ENCODE assay signal across 8 mouse cellular contexts in genomic region chr10:93577271-93577886, GRCm38 (mm10). TPM values are rescaled to one million over a fixed set of nuclear protein-coding genes. Genes with fewer than 3 reads are reported as not detected.
A peak's percentile ranks its signal among the peaks of the same experiment; 100 is the strongest.
DNase-seq lines count a peak whose midpoint lies in the region; ATAC-seq and TF ChIP-seq lines count a peak whose summit lies in the region.

No protein-coding gene starts in this region.

- H3K36me3 ChIP-seq in kidney, adult 2 months (ENCODE audit: control insufficient read depth, insufficient read depth, low read length) = no peaks in the 10 kb centered on the region; the same call in 1 of the 2 replicates
- peaks cover 5% of the 10 kb centered on the region; the same call in 1 of the 2 replicates for H3K36me3 ChIP-seq in limb, embryonic 11.5 days (ENCODE audit: control insufficient read depth, insufficient read depth, low read length)
- peaks cover 18% of the 10 kb centered on the region for H3K36me3 ChIP-seq in neural tube, embryonic 13.5 days
- no peaks in the 10 kb centered on the region for H3K36me3 ChIP-seq in testis, adult 2 months (ENCODE audit: control insufficient read depth, insufficient read depth, low read length)

- no peak overlapping the region for H3K4me2 ChIP-seq in limb, embryonic 11.5 days (ENCODE audit: low read depth, severe bottlenecking)
- no peak overlapping the region for H3K4me2 ChIP-seq in neural tube, embryonic 13.5 days

- H3K9ac ChIP-seq in limb, embryonic 11.5 days (ENCODE audit: low read length) = no peak overlapping the region
- H3K9ac ChIP-seq in neural tube, embryonic 13.5 days = no peak overlapping the region

- no peaks in the 10 kb centered on the region for H3K27me3 ChIP-seq in kidney, adult 2 months (replicated peaks; ENCODE audit: control insufficient read depth, insufficient read depth, low read length)
- H3K27me3 ChIP-seq in limb, embryonic 11.5 days (ENCODE audit: control insufficient read depth, insufficient read depth, low read length) = no peaks in the 10 kb centered on the region
- no peaks in the 10 kb centered on the region for H3K27me3 ChIP-seq in neural tube, embryonic 13.5 days
- no peaks in the 10 kb centered on the region for H3K27me3 ChIP-seq in testis, adult 2 months (ENCODE audit: control insufficient read depth, insufficient read depth, low read length)

- DNase-seq in 3T3-L1 (ENCODE audit: low read depth, low spot score) = peak; percentile 88
- DNase-seq in T-cell, adult 2 months (ENCODE audit: low spot score) = peak; percentile 59
- DNase-seq in cerebellum, postnatal 14 days = peak; percentile 81 to 89
- peak; percentile 68 to 82 for DNase-seq in frontal cortex, postnatal 36 days (ENCODE audit: low spot score in 2 of 2)
- DNase-seq in kidney, adult 2 months = peak; percentile 78
- DNase-seq in limb, embryonic 11.5 days (ENCODE audit: low spot score) = peak; percentile 75

- WGBS in kidney, adult 2 months = 68% methylated on average over 13 of the region's 13 CpGs
- WGBS in limb, embryonic 11.5 days = 69% methylated on average over 13 of the region's 13 CpGs
- 70% methylated on average over 13 of the region's 13 CpGs for WGBS in neural tube, embryonic 13.5 days

- peak; percentile 81 for TF ChIP-seq CTCF in kidney, adult 2 months (conservative IDR thresholded peaks at IDR 0.05; ENCODE audit: insufficient read depth, insufficient read length, low read depth, low read length)
- peak; percentile 53; the same call in 1 of the 2 replicates for TF ChIP-seq CTCF in testis, adult 2 months (IDR thresholded peaks at IDR 0.05; ENCODE audit: control insufficient read depth, insufficient read depth, insufficient replicate concordance, low read depth, low read length)

- no peak for TF ChIP-seq POLR2A in kidney, adult 2 months (IDR thresholded peaks at IDR 0.05; ENCODE audit: low read depth, low read length)
- TF ChIP-seq POLR2A in testis, adult 2 months (IDR thresholded peaks at IDR 0.05; ENCODE audit: control insufficient read depth, low read depth, low read length) = no peak

- H3K4me3 ChIP-seq in kidney, adult 2 months (ENCODE audit: insufficient read depth, low read depth, low read length) = no peak overlapping the region
- no peak overlapping the region for H3K4me3 ChIP-seq in limb, embryonic 11.5 days (ENCODE audit: low read depth, low read length)
- no peak overlapping the region for H3K4me3 ChIP-seq in neural tube, embryonic 13.5 days
- no peak overlapping the region for H3K4me3 ChIP-seq in testis, adult 2 months (ENCODE audit: control insufficient read depth, low read depth, low read length)

- H3K27ac ChIP-seq in kidney, adult 2 months (ENCODE audit: insufficient read depth, low read depth, low read length) = no peak overlapping the region
- no peak overlapping the region for H3K27ac ChIP-seq in limb, embryonic 11.5 days (replicated peaks; ENCODE audit: low read depth, low read length)
- no peak overlapping the region for H3K27ac ChIP-seq in neural tube, embryonic 13.5 days (replicated peaks)
- no peak overlapping the region for H3K27ac ChIP-seq in testis, adult 2 months (ENCODE audit: control insufficient read depth, insufficient read depth, low read depth, low read length)

- no peaks in the 10 kb centered on the region for H3K9me3 ChIP-seq in limb, embryonic 11.5 days (ENCODE audit: control insufficient read depth, low read length)
- no peaks in the 10 kb centered on the region for H3K9me3 ChIP-seq in neural tube, embryonic 13.5 days

- H3K4me1 ChIP-seq in kidney, adult 2 months (ENCODE audit: control insufficient read depth, insufficient read depth, low read length) = no peaks in the 10 kb centered on the region
- no peaks in the 10 kb centered on the region for H3K4me1 ChIP-seq in limb, embryonic 11.5 days (ENCODE audit: control insufficient read depth, insufficient read depth, low read length)
- no peaks in the 10 kb centered on the region for H3K4me1 ChIP-seq in neural tube, embryonic 13.5 days (replicated peaks)
- no peaks in the 10 kb centered on the region for H3K4me1 ChIP-seq in testis, adult 2 months (ENCODE audit: control insufficient read depth, insufficient read depth, low read length)

- ATAC-seq in limb, embryonic 11.5 days (ENCODE audit: insufficient number of reproducible peaks, low FRiP score, low TSS enrichment, low read depth) = no peak
- 0 out of 2 replicates have a peak, but pooled peaks have one; percentile 32 for ATAC-seq in neural tube, embryonic 13.5 days (ENCODE audit: low read depth)

RNA-seq across cellular contexts. Expression of gene Snrpf, which starts 12.1 kb away (rescaled TPM):
- polyA plus RNA-seq in kidney, adult 2 months (2012; rRNA removed) = 30.8 and 32.7 TPM in 2 replicates
- polyA plus RNA-seq in limb, embryonic 11.5 days (2014; fragmentation: Nextera tagmentation; extraction: Ambion mirVana) = 192 and 200 TPM in 2 replicates
- polyA plus RNA-seq in neural tube, embryonic 13.5 days (2015; fragmentation: Nextera tagmentation; extraction: Ambion mirVana) = 65.8 and 80.0 TPM in 2 replicates
- 65.2 and 67.0 TPM in 2 replicates for polyA plus RNA-seq in testis, adult 2 months (2012; rRNA removed)

RNA-seq across cellular contexts. Expression of gene Ccdc38, which starts 36.9 kb away (rescaled TPM):
- polyA plus RNA-seq in kidney, adult 2 months (2012; rRNA removed) = 0.03 TPM in 1 of 2 replicates, not detected in the other
- 0.21 and 0.23 TPM in 2 replicates for polyA plus RNA-seq in limb, embryonic 11.5 days (2014; fragmentation: Nextera tagmentation; extraction: Ambion mirVana)
- 0.28 and 0.56 TPM in 2 replicates for polyA plus RNA-seq in neural tube, embryonic 13.5 days (2015; fragmentation: Nextera tagmentation; extraction: Ambion mirVana)
- polyA plus RNA-seq in testis, adult 2 months (2012; rRNA removed) = 125 and 137 TPM in 2 replicates

RNA-seq across cellular contexts. Expression of gene Amdhd1, which starts 37.5 kb away (rescaled TPM):
- 3.1 and 3.3 TPM in 2 replicates for polyA plus RNA-seq in kidney, adult 2 months (2012; rRNA removed)
- polyA plus RNA-seq in limb, embryonic 11.5 days (2014; fragmentation: Nextera tagmentation; extraction: Ambion mirVana) = 0.23 and 0.43 TPM in 2 replicates
- not detected in 2 replicates for polyA plus RNA-seq in neural tube, embryonic 13.5 days (2015; fragmentation: Nextera tagmentation; extraction: Ambion mirVana)
- polyA plus RNA-seq in testis, adult 2 months (2012; rRNA removed) = 0.07 TPM in 1 of 2 replicates, not detected in the other

Comparison
In these comparisons a context has a peak if more than half of its experiments do, and no peak if none do; other contexts are left out.
1. RNA of gene Ccdc38, which starts 36.9 kb away (polyA plus RNA-seq): 125 to 137 TPM in testis, adult 2 months; 0.28 to 0.56 TPM in neural tube, embryonic 13.5 days, 0.21 to 0.23 TPM in limb, embryonic 11.5 days and 0.03 TPM in kidney, adult 2 months; every median in the first group is over 10 times any median in the second.
2. Peak in every context shown above with its lines, with median percentiles within 50 percentile points of each other: DNase-seq.